Mouse (Mus musculus): ENCODE measurements around the gene Eef1e1. TPM values are rescaled to one million over a fixed set of nuclear protein-coding genes. Genes with fewer than 3 reads are reported as not detected.
A peak's percentile ranks its signal among the peaks of the same experiment; 100 is the strongest.
"Not testable (repeated sequence)": the region's sequence is repeated elsewhere in the genome, so short reads cannot be mapped to it uniquely, and the experiment has no call there.

Eef1e1 gene
- 11.3 and 11.4 TPM in 2 replicates for polyA plus RNA-seq (2012; rRNA removed)

DNA sequence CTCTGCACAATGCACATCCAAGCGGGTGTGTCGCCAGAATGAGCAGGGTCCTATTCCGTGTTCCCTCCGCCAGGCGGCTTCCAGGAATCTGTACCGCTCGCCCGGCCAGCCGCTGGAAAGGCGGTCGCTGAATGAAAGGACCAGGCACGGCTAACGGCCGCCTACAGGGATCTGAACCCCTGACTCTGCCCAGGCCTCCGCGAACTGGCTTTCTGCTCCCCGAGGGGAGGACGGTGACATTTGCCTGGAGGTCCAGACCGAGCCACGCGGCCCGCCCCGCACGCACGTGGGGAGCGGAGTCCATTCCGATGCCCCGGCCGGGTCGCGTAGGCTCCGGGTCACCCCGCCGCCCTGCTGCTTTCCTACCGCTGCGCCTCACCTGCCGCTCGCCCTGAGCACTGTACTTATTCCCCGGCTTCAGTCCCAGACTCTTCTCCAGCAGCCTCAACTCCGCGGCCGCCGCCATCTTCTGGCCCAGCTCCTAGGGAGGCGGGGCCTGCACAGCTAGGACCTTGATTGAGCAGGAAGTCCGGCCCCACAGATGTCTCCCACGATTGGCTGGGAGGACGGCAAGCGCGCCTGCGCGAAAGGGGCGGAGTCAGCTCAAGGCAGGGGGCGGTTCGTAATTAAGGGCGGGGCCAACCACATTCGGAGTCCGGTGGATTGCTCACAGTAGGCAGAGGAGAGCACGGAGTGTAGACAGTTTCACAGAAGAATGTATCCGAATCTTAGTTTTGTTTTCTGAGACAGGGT, at the start of gene Eef1e1:
Gene Eef1e1 (minus strand): TSS at position 531 of the 753 bp plus-strand sequence.
- DNase-seq (ENCODE audit: low spot score): peak; percentile 87

- DNase-seq (ENCODE audit: low spot score): no peak
Observed at GRCm38 (mm10) chr13:38690845-38691244, 32.0 kb upstream of the Eef1e1 start.

DNA sequence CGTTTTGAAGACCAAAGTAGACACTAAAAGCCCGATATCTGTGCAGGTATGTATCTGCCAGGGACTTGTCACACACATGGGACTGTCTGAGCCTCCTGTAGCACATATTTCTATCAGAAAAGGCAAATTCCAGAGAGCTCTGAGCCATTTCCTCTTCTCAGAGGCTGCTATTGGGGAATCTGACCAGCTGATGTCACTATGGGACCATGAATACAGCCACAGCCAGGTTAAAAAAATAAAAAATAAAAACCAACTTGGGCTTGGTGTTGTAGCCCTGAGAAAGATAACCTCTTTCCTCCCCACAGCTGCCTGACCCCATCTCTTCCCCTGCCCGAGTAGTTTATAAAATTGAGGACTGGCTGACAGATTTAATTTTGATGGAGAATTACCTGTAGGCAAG, 31.2 kb upstream of the Eef1e1 start:
- DNase-seq (ENCODE audit: low spot score): no peak

GRCm38 (mm10) chr13:38688761-38689160, 29.9 kb upstream of the Eef1e1 start:
- DNase-seq (ENCODE audit: low spot score): no peak

GRCm38 (mm10) chr13:38672336-38672735, 13.5 kb upstream of the Eef1e1 start:
- no peak for DNase-seq (ENCODE audit: low spot score)

DNA sequence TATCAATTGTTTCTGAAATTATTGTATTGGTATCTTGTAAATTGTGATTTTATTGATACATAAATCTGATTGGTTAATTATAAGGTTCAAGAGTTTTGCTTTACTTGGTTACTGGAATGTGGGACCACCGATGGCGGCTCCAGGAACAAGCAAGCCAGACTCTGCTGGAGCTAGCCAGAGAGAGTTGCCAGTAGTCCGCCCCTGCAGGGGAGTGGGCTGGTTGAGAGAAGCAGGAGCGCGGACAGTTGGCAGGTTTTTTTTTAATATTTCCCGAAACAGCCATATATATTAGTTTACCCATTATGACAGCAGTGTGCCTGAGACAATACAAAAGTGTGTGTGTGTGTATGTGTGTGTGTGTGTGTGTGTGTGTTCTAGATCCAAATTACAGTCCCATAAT, 12.6 kb upstream of the Eef1e1 start:
- DNase-seq (ENCODE audit: low spot score): not testable (repeated sequence)

DNA sequence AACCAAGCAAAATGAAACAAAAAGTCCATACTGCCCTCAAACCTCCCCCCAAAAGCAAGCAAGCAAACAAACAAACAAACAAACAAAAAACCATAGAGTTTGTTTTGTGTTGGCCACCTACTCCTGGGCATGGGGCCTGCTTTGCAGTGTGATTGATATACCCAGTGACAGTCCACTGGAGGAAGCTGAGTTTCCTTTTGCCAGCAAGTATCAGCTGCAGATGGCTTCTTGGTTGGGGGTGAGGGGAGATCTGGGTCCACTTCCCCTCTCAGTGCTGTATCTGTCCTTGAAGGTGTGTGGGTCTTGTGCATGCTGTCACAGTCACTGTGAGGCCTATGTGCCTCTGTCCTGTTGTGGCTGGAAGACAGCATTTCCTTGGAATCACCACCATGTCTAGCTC, 11.2 kb upstream of the Eef1e1 start:
- no peak for DNase-seq (ENCODE audit: low spot score)

- no peak for DNase-seq (ENCODE audit: low spot score)
Observed at GRCm38 (mm10) chr13:38668514-38668913, 9.7 kb upstream of the Eef1e1 start.

- no peak for DNase-seq (ENCODE audit: low spot score)
Observed at GRCm38 (mm10) chr13:38664753-38665152, 5.9 kb upstream of the Eef1e1 start.

GRCm38 (mm10) chr13:38659524-38660136, 772 bp upstream of the Eef1e1 start:
- no peak for DNase-seq (ENCODE audit: low spot score)

- DNase-seq (ENCODE audit: low spot score): no peak
Observed at GRCm38 (mm10) chr13:38657865-38658264, 993 bp downstream of the Eef1e1 start.

GRCm38 (mm10) chr13:38650292-38650691, 8.6 kb downstream of the Eef1e1 start:
- no peak for DNase-seq (ENCODE audit: low spot score)

DNA sequence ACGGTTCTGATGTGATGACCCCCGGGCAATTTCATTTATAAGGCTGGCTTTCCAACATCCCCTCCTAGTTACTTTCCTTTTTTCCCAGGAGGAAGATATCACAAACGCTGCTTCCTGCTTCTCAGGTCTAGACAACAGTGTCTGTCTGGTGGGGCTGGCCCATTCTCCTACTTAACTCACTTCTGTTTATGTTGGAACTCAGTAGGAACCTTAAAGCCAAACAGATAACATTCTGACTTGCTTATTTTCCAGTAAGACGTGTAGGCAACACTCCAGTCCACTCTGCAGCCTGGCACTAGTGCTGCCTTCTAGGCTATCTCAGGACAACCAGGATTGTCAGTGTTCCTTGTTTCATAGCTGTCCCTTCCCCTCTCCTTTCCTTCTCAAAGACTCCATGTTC, 9.8 kb downstream of the Eef1e1 start:
- no peak for DNase-seq (ENCODE audit: low spot score)

DNA sequence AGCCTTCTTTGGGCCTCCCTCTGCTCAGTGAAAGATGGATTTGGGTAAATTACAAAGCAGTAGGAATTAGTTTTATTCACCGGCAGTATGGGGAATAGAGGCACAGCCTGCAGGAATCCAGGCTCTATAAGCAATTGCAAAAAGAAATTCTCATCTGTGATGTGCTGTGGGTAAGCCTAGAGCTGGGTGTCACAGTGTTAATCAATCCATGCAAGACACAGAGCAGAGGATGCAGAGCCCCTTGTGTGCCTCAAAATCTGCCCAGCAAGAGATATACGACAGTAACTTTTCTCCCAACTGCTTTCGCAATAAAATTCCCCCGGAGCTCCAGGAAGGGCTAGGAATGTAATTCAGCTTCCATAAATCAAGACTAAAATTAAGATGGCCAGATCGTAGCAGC, 17.4 kb downstream of the Eef1e1 start:
- no peak for DNase-seq (ENCODE audit: low spot score)

GRCm38 (mm10) chr13:38640961-38641360, 17.9 kb downstream of the Eef1e1 start:
- DNase-seq (ENCODE audit: low spot score): no peak

GRCm38 (mm10) chr13:38638694-38639093, 20.2 kb downstream of the Eef1e1 start:
- DNase-seq (ENCODE audit: low spot score): no peak

GRCm38 (mm10) chr13:38634800-38635269, 24.0 kb downstream of the Eef1e1 start, which contains the start of gene Bloc1s5:
TSS of gene Bloc1s5 (minus strand) at chr13:38635109.
- DNase-seq (ENCODE audit: low spot score): peak; percentile 89

DNA sequence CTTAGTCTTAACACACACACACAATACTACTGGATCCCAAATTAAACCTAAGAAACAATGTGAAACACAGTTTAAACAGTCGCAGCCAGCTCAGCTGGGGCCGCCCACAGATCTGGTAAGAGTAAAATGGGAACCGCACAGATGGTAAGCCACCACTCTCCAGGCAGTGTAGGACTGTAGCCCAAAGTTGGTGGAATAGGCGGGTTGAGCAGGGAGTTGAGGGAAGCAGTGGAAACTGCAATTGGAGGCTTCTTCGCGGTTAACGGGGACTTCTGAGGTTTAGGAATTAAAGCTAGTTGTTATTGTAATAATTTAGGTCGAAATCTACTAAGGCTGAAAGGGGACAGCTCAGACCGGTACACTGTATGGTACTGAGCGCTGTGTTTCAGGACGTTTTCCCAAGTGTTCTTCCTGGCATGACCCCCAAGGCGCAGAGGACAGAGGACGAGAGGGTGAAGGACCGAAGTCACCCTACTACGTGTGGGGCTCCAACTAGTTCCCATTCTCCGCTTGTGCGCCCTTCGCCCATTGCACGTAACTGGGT, 24.5 kb downstream of the Eef1e1 start:
- DNase-seq (ENCODE audit: low spot score): no peak

DNA sequence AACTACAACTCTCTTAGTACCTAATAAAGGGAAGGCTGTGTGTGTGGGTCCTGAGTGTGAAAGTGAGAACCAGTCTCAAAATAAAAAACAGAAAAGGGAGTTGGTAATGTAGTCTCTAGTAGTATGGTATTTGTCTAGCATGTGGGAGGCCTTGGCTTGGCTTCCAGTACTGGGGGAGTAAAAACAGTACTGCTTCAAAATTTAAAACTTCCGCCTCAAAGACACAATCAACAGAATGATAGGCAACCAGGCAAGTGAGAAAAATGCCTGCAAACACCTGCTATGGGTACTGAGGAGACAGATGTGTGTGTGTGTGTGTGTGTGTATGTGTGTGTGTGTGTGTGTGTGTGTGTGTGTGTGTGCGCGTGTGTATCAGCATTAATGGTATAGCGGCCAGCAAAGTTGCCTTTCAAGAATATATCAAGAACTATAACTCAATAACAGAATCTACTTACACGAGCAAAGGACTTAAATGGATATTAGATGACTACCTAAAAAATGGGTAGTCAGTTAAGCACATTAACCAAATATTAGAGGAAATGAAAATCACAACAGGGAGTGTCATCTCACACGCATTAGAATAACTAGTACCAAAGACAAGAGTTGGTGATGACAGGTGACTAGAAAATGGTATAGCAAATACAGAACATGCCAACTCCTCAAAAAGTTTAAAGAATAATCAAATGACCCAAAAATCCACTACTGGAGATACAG, 25.4 kb downstream of the Eef1e1 start:
- no peak for DNase-seq (ENCODE audit: low spot score)

GRCm38 (mm10) chr13:38632556-38632955, 26.3 kb downstream of the Eef1e1 start:
- no peak for DNase-seq (ENCODE audit: low spot score)

- DNase-seq (ENCODE audit: low spot score): no peak
Observed at GRCm38 (mm10) chr13:38626229-38626525, 32.7 kb downstream of the Eef1e1 start.

DNA sequence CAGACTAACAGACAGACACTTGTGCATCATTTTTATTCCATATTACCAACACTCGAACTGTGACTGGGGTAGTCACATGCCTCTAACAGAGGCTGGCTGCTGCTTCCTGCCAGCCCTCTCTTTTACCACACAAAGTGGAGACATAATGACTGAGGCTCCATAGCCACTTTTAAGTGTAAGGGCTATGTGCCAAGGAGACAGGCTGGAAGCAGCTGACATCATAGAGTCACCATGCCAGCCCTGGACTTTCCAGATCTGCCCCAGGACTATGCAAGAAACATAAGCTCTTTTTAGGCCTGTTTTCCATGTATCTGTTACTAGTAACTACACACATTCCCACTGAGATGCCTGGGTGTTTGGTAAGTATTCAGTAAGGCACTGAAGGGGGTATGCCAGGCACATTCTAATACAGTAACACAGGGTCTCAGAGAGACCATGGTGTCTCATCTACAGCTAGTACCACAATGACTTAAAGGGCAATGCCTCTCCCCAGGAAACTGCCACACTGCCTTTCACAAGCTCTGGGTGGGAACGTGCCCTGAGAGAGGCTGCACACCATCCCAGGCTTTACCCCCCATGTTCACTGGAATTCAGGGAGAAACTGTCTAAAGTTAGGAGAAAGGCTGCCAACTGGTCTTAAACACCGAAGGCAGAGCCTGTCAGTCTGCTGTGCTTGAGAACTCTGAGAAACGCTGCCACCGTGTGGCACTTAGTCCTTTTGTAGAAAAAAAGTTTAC, 33.2 kb downstream of the Eef1e1 start:
- DNase-seq (ENCODE audit: low spot score): no peak

All from urinary bladder, adult 2 months (tissue).